Mouse (Mus musculus) myocyte (in vitro differentiated cells): ENCODE data around the gene Hils1.

Source experiments
- CEBPB ChIP-seq: IDR thresholded peaks from 2 replicates; pipeline ENCODE4 v1.6.1; 2011; ENCODE audit warnings: mild to moderate bottlenecking, moderate library complexity; ENCODE audit not compliant: poor library complexity, insufficient read depth, severe bottlenecking
- E2F4 ChIP-seq: IDR thresholded peaks from one replicate; pipeline ENCODE4 v1.6.1; 2011; ENCODE audit warnings: mild to moderate bottlenecking, control low read depth, moderate library complexity; ENCODE audit not compliant: insufficient read depth
- MYOD1 ChIP-seq, 3 experiments: IDR thresholded peaks; one replicate each; pipeline ENCODE4 v1.6.1; 2011; ENCODE audit warnings: control low read depth in 2 of 3, low read depth in 2 of 3, mild to moderate bottlenecking in 2 of 3, moderate library complexity in 1 of 3; ENCODE audit not compliant: insufficient read length in 2 of 3, control insufficient read depth in 1 of 3
- MYOG ChIP-seq, 3 experiments: IDR thresholded peaks; one replicate each; pipeline ENCODE4 v1.6.1; 2011; ENCODE audit warnings: control low read depth in 2 of 3, low read depth in 2 of 3, mild to moderate bottlenecking in 2 of 3; ENCODE audit not compliant: insufficient read length in 2 of 3, control insufficient read depth in 1 of 3, insufficient read depth in 1 of 3
- POLR2A ChIP-seq: IDR thresholded peaks from one replicate; pipeline ENCODE4 v1.6.1; 2011; ENCODE audit warnings: low read depth, mild to moderate bottlenecking, control low read depth, moderate library complexity; ENCODE audit not compliant: insufficient read length
- TCF12 ChIP-seq: IDR thresholded peaks from one replicate; pipeline ENCODE4 v1.6.1; 2011; ENCODE audit warnings: mild to moderate bottlenecking, control low read depth; ENCODE audit not compliant: poor library complexity, insufficient read depth, severe bottlenecking

DNA sequence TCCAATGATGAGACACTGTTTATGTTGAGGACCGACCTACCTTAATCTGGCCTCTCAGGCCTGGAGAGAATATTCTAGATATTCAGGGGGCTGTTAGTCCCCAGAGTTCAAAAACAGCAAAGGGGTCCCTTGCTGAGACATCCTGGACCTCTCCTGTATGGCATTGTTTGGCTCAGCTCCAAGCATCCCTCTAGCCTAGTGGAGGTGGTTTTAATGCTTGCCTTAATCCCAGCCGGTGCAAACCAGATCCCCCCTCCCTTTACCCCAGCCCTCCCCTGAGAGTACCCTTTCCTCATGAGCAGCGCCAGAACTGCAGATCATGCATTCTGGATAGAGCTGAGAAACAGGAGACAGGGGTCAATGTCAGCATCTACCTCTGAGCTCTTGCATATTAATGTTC is 45.1 kb downstream of the Hils1 start:
- TF ChIP-seq POLR2A (no peak), E2F4 (no peak), TCF12 (no peak), MYOD1 (IDR thresholded peaks at IDR 0.05; ENCODE audit: control insufficient read depth in 1 of 3, insufficient read length in 2 of 3, low read depth in 2 of 3) (no peak), CEBPB (no peak), MYOG (IDR thresholded peaks at IDR 0.05; ENCODE audit: control insufficient read depth in 1 of 3, insufficient read depth in 1 of 3, insufficient read length in 2 of 3, low read depth in 2 of 3) (no peak)
